Mouse (Mus musculus) B cell, adult 2 months (primary cell): ENCODE data around the gene 4930503B20Rik.
A peak's percentile ranks its signal among the peaks of the same experiment; 100 is the strongest.

Experiments
- DNase-seq, 2 experiments: peaks; one replicate each; pipeline ENCODE4 v3.0.0; 2022

Gene 4930503B20Rik

DNA sequence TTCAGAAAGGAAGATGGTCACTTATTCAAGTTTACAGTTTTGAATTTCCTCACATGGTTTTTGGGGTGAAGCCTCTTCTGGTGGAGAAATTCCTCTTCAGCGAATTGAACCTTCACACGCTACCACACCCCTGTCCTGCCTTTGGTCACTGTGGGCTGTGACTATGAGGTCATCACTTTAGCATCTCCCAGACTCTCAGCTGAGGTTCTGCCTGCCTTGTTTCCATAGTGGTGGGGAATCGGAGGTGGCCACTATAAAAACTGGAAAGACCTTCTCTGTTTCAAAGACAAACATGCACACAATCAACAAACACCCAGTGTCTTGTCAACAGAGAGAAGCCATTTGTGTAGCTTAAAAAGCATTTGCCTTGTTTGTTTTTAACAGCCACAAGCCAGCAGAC lies at the start of gene 4930503B20Rik:
Gene 4930503B20Rik (minus strand): TSS at position 101 of the 400 bp plus-strand sequence.
- DNase-seq: no peak

DNA sequence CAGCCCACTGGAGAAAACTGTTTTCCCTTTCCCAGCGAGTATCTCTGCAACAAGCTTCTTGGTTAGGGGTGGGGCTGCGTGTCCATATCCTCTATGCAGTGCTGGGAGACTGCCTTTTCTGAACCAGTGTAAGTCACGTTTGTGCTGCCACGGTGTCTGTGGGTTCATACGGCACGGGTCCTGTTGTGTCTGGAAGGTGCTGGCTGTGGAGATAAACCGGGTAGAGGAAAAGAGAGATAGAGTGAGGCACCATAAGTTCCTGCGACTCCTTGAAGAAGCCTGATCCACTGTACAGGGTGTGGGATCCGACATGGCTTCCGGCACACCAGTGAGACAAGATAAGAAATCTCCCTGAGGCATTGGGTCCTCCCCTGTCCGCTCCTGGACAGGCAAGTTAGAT lies 48.9 kb upstream of the 4930503B20Rik start:
- no peak for DNase-seq

DNA sequence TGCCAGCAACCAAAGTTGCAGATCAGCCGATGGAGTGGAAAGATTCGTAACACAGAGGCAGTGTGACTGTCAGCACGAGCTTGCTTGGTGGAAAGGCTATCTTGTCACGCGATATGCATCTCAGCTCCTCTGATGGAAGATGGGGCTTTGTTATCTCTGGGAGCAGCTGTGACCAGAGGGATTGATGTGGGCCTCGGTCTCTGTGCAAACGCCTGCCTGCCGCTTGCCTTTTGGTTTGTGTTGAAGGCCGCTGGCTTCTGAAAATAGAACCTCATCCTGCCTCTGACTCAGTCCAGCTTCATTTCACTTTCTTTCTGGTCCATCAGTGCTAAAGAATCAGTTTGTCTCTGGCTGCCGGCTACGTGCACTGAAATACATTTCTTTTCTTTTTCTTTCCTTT lies 47.9 kb upstream of the 4930503B20Rik start:
- no peak for DNase-seq

DNA sequence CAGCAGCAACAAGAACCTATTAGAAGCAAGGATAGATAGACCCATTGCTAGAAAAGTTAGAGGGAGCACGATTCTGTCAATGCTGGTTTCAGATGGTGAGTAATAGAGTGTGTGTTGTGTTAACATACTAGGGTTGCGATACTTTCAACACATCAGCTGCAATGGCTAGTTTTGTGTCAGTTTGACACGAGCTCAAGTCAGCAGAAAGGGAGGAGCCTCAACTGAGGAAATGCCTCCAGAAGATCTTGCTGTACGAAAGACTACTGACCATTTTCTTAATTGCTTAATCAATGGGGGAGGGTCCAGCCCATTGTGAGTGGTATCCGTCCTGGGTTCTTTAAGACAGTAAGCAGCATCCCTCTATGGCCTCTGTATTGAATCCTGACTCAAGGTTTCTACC lies 41.4 kb upstream of the 4930503B20Rik start:
- no peak for DNase-seq

DNA sequence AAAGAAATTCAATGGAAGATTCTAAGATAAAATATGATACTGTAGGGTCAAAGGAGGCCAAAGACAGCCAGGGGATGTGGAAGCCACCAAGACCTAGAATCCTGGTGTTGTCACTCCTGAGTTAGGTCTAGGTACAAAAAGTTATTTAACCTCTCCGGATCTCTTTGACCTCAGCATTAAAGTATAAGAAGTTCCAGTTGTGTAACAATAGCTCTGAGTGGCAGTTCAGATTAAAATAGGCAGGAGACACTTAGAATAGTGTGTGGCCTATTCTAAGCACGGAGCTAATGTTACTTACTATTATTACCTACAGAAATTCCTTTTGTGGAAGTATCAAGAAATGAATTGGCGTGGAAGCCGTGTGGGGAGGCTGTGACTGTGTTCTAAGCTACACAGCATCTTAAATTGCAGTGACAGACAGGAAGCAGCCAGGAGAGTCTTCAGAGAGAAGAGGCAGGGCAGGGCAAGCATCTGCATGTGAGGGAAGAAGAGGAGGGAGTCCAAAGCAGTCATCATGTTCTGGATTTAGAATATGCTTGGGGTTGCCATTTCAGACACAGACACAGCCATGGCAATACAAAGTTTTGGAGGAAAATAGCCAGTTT lies 36.1 kb upstream of the 4930503B20Rik start:
- no peak for DNase-seq

DNA sequence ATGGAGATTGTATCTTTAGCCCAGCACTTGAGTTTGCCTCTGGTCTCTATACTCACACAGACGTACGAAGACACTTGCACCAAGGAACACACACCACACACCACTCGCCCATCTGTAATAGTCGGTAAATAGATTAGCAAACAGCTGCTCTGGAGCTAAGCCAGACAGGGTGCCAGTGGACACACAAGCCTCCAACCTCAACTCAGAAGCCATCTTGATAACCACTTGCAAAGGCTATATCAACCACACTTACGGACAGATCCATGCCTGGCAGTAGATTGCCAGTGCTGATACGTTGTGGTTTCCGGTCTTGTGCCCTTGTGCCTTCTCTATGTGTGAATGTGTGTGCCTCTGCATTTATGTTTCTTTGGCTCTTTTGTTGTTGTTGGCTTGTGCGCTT lies 35.3 kb upstream of the 4930503B20Rik start:
- no peak for DNase-seq

DNA sequence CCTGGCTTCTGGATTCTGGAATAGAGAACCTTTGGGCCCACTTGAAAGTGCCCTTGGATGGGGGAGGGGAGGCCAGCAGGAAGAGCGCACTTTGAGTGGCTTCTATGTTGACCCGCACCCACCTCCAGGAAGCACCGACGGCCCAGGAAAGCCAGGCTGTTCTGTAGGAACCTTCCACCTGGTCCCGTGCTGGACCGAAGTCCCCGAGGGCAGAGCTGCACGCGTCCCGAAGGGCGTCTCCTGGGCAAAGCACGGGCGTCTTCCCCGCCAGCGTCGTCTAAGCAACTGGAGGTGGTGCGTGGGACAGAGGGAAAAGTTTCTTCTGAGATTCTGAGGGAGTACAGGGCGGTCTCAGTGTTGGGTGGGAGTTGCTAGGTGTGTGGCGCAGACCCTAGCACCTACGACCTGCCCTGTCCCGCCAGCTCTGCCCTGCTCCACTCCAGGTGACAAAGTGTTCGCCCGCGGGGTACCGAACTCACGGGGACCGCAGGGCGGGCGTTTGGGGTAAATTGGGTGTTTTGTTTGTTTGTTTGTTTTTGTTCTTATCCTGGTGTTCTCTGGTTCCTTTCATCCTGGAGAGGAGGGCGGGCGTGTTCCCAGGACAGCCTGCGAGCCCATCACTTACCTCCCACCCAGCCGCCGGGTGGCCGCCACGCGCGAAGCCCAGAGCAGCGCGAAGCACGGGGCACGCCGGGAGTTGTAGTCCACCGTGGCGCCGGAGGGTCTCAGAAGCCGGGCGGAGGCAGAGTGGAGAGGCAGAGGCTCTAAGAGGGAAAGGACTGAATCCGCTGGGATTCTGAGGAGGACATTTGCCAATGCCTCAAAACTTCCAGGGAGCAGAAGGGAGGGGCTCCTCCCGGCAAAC lies 33.9 kb upstream of the 4930503B20Rik start, which contains the start of gene Samd13:
Gene Samd13 (minus strand): TSS at position 782 of the 865 bp plus-strand sequence.
- DNase-seq: no peak

DNA sequence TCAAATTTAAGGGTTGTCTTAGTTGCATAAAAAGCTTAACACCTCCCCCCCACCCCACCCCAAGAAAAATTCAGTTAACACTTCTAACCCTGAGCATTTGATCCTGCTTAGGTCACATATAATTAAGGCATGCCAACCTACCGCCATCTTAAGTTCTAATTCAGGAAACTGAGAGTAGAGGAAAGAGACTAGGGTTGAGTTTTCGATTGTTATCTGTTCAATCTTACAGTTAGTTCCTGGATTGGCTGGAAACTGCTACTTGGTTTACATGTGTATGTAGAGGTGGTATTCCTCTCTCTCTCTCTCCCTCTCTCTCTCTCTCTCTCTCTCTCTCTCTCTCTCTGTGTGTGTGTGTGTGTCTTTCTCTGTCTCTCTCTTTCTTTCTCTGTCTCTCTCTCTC lies 32.0 kb upstream of the 4930503B20Rik start:
- no peak for DNase-seq

DNA sequence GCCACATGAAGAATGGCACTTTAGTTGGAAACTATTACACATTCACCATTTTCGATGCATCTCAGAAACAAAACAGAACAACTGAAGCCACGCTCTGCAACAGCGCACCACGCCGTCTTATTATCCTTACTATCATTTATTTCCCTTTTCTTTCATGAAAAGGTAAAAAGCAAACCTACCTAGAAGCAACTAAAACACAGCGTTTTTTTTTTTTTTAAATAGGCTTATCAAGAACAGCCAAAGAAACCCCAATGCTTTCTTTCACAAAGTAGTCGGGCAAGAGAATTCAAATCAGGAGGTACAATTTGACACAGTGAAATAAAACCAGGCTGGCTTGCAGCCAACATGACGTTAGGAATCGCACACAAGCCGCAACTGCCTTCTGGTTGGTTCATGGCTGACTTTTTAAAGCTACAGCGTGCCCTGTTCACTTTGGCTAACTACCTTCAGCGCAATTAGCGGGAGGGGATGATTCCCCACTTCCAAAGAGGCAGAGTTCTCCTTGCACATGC lies 31.1 kb upstream of the 4930503B20Rik start:
- no peak for DNase-seq

DNA sequence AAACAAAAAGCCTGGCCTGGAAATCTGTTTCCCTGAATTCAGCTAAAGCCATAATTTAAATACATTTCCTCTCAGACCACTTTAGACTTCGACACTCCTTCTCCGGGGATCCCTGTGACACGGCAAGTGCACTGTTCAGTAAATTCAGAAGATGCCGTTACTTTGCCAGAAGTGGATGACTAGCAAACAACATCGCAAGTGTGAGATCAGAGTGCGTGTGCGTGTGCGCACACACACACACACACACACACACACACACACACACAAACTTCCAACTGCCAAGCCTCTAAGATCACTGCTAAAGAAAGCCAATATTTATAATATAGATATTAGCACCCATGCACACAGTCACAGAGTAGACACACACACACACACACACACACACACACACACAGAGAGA lies 30.6 kb upstream of the 4930503B20Rik start:
- DNase-seq: no peak

DNA sequence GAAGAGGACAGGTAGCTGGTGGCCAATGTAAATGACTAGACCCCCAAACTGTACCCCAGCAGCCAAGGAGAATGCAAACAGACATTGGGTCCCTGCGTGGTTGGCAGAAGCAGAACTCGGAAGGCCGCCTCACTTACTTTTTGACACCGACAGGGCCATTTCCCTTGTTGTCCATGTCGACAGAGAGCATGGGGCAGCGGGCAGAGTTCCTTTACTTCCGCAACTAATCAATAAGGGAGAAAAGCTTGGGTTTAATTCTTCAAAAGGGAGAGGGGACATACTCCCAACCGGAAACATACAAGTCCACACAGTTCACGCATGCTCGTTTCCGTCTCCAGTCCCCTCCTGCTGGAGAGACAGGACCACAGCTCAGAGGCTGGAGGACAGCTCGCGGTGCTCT lies 29.5 kb upstream of the 4930503B20Rik start:
- DNase-seq: no peak

DNA sequence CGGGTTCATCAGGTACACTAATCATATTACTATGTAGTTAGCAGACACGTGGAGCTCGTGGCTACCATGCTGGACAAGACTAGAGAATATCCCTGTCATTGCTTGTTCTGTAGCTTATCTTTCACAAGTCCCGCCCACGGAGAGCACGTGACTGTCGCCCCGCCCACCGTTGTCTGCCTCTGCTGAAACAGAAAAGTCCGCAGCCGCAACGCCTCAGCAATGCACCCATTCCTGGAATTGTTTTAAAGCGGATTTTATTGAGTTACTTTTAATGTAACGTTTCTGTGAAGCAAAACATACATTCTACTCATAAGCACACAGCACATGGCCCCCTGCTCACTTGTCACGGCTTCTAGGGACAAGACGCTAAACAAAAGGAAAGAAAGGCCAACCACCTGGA lies 28.5 kb upstream of the 4930503B20Rik start:
- no peak for DNase-seq

DNA sequence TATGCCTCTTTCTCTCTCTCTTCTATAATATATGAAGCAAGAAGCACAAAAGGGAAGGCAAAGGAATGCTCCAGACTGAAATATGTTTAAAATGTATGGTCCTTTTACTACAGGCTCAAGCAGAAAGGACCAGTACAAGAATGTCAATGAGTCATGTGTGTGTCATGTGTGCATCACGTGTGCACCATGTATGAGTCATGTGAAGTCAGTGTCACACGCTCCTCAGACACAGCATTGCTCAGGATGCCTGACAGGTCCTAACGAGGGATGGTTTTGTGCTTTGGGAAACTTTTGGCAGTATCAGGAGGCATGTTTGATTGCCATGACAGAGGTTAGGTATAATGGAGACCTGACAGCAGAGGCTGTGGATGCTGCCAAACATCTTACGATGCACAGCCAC lies 25.1 kb upstream of the 4930503B20Rik start:
- no peak for DNase-seq

DNA sequence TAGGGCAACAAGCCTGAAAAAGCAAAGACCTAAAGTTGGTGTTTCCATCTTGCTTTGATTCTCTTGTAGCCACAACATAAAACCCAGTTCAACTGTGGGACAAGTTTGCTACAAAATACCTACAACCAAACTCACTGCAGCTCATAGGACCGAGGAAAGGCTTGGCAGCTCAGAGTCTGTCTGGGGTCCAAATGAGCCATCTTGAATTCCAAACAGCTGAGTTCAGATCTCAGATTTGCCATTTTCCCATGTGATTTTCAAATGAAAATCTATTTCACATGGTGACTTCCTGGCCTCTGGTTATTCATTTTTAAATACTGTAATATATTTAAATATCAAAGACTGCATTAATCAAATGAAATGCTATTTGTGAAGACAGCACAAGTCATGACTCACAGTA lies 24.0 kb upstream of the 4930503B20Rik start:
- no peak for DNase-seq

DNA sequence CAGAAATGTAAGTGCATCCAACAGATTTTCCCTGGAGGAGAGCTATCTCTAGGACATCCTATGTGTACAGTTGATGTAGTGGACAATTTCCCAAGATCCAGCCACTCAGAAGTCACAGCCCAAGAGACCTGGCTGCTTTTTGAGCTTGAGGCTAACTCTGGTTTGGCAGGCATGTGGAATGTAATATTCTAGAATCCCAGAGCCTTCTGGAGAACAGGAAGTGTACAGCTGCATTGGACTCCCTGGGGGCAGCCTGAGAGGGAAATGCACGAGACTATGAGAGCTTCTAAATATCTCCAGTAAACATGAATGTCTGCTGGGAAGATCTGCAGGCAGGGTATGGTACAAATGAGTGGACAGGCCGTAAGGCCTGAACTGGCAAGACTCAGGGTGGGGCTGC lies 20.0 kb upstream of the 4930503B20Rik start:
- DNase-seq: no peak

DNA sequence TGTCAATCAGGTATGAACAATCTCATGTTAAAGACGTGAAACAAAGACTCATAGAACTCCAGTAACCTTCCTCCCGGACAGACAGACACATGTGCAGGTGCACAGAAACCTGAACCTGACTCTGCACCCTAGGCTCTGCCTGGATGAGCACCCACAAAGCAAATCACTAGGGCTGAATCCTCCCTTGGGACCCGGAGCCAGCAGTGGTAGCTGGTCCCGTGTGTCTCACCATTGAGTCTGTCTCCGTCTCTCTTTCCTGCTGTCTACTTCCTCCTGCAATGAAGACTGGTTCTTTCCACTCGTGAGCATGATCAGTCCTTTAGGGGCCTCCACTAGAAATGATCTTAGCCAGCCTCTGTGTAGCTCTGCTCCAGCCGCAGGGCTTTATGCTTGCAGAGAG lies 10.8 kb upstream of the 4930503B20Rik start:
- no peak for DNase-seq

DNA sequence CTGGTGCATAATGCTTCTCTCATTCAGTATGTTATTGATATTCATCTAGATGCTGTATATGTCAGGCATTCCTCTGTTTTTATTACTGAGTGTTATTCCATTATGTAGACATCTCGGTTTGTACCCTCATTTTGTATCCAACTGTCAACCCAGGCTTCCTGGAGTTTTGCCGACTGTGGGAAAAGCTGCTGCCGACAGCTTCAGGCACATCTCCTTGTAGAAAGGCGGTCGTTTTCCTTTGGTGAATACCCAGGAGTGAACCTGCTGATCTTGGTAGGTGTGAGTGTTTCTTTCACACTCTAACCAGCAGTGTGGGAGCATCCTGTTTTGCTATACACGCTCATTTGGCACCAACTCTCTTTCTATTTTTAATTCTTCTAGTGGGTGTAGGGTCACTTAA lies 9.9 kb upstream of the 4930503B20Rik start:
- no peak for DNase-seq

DNA sequence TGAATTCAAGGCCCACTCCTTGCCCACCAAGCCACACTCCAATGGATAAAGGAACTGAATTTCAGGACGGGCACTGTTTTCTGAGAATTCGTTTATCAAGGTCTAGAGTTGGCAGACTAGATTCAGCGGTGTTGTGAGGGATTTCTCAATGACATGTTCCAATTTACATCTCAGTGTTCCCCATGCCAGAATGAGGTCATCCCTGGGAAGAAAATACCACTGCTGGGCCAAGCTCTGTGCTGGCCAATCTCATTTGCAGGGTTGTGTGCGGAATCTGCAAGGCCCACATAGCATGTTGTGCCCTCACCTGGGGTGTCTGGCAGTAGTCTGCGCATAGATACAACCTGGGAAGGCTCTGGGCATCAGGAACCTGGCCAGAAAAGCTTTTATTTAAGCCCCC lies 8.2 kb upstream of the 4930503B20Rik start:
- no peak for DNase-seq

DNA sequence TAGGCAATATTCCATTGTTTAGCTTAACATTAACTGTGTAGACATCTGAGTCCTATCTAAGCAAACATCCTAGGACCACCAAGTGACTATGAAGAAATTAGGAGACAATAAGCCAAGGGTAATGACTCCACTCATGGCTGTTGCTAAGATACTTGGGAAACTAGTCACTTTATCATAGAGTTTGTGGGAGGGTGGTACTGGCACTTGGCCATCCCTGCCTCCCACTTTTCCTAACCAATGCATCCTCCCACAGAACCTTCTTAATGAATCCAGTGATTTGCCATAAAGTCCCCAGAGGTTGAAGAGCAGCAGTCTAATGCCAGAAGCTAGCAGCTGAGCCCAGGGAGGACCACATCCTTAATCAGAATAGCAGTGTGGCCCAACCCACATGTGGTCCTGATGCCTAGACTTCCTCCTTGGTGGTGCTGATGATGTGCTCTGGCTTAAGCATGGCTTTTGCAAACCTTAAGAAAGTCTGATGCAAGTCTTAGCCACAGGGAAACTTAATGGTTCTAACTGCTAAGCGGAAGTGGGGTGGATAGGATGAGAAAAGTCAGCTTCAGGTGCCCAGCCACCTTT lies 7.0 kb upstream of the 4930503B20Rik start:
- DNase-seq: no peak

DNA sequence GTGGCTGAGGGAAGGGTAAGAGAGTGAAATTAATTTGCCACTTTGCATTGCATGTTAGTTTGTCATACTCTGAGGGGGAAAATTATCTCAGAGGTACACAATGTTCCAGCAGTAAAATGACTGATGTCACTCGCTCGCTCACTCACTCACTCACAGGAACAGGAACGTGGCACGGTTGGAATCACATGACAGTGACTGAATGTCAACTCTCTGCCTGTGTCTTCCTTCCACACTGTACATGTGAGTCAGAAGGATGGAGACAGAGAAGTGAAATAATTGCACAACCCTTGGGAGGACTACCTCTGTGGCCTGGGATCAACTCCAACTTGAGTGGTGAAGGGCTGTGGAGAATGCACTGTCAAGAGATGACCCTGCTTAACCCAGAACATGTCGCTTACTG lies 6.3 kb upstream of the 4930503B20Rik start:
- DNase-seq: no peak

DNA sequence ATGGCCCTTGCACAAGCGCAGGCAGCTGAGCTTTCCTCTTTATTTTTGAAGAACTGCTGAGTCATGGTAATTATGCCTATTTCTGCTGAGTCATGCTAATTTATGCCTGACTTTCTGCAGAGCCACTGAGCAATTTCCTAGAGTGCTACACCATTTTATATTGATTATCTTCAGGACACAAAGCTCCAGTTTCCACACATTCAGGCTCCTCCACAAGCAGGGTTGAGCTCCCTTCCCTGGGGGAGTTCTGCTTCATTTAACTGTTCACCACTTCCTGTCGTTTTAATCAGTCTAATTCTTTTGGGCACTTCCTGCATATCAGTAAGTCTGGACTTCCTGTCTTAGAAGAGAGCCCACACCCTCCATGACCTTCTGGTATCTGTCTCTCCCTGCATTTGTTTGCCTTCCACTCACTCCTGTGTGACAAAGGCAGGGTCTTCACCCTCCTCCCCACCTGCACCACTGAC lies 4.0 kb upstream of the 4930503B20Rik start:
- DNase-seq: peak; percentile 1 to 3

DNA sequence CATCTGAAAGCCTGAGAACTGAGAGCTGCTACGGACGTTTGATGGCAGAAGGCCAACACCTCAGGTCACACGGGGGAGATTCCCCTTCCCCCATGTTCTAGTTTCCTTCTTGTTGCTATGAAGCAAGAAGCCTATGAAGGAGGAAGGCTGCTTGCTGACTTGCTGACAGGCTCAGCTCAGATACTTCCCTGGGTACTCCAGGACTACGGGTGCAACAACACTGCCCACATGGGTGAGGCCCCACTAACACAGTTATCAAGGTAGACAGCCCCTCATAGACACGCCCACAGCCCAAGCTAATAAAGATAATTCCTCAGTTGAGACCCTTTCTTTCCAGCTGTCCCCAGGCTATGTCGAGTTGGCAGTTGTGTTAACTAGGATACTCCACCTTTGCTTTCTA lies 2.6 kb upstream of the 4930503B20Rik start:
- DNase-seq: no peak

DNA sequence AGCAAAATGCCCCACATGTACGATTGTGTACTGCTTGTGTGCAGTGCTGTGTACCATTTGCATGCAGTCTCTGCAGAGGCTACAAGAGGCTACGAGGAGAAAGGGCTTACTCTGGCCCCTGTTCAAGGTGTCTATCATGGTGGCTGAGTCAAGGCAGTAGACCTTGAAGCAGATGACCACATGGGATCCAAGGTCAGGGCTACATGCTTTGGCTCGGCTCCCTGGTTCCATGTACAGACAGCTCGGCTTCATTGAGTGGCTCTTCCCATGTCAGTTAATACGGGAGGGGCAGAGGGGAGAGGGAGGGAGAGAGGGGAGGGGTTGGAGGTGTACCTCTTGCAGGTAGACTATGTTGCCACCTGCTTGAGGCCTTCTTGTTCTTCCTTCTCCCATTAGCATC lies 1.3 kb upstream of the 4930503B20Rik start:
- DNase-seq: no peak

DNA sequence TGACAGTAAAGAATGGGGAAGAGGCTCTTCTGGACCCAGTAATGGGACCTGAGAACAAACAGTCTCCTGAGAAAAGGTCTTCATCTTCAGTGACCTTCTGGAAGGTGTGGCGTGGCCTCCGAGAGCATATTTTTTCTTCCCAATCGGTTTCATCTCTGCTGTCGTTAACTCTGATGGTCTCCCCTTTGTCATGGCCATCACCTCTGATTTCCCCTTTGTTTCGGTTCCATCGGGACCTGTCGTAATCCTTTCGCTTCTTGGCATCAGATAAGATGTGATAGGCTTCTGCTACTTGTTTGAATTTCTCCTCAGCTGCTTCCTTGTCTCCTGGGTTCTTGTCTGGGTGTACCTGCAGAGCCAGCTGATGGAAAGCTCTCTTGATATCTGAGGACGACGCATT lies 401 bp downstream of the 4930503B20Rik start:
- DNase-seq: no peak
